Mouse (Mus musculus): ENCODE measurements around the gene Foxp1. TPM values are rescaled to one million over a fixed set of nuclear protein-coding genes. Genes with fewer than 3 reads are reported as not detected.

The Foxp1 gene
- polyA plus RNA-seq, 1 experiment from 2014 or later = 39.3 TPM

DNA sequence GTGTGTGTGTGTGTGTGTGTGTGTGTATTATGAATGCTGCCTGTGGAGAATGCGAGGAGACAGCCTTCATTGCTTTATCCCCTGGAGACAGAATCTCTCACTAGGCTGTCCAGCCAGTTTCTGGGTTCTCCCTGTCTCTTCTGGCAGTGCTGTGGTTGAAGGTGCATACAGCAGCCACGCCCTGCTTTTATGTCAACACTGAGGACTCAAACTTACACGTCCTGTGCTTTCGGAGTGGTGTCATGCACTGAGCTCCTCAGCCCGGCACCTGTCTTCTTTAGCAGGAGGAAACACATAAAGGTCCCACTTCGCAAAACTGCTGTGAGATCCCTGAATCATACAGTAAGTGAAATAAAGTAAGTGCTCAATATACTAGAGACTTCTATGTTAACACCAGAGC lies 120.7 kb downstream of the Foxp1 start:
- TF ChIP-seq CTCF (IDR thresholded peaks at IDR 0.05) = no peak
- in situ Hi-C loops (cut with MboI; ENCODE audit: low pct_unique_long_range_greater_than_20kb) = no loop called here
- ChIA-PET POLR2A (no interaction called here), CTCF (no interaction called here)
- DNase-seq (ENCODE audit: low read depth, low spot score) = no peak
- no peak for ATAC-seq
- H3K27me3 ChIP-seq = no peaks in the 10 kb centered on the region

DNA sequence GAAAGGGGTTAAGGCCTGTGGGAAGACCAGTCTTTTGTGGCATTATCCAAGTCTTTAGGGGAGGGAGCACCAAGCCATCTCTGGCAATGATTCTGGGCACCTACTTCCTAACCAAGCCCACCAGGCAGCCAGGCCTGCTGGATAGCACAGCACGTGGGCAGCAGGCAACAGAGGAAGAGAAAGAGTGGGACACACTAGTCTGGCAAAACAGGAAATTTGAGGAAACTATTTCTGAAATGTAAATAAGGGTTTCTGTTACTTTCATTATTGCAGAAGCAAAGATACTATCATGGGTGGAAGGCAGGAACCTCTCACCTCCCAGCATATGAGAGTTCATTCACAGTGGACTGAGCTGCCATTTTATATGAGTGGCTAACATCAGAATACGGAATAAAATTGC lies 121.3 kb downstream of the Foxp1 start:
- H3K27me3 ChIP-seq = no peaks in the 10 kb centered on the region
- in situ Hi-C loops (cut with MboI; ENCODE audit: low pct_unique_long_range_greater_than_20kb) = no loop called here
- ChIA-PET POLR2A (interaction anchor here (0.7 kb wide), 1 partner anchor 888 kb away, joined by 3 read pairs; no protein-coding TSS in a partner anchor), CTCF (no interaction called here)
- ATAC-seq (no peak), DNase-seq (ENCODE audit: low read depth, low spot score) (no peak)
- no peak for TF ChIP-seq CTCF (IDR thresholded peaks at IDR 0.05)

DNA sequence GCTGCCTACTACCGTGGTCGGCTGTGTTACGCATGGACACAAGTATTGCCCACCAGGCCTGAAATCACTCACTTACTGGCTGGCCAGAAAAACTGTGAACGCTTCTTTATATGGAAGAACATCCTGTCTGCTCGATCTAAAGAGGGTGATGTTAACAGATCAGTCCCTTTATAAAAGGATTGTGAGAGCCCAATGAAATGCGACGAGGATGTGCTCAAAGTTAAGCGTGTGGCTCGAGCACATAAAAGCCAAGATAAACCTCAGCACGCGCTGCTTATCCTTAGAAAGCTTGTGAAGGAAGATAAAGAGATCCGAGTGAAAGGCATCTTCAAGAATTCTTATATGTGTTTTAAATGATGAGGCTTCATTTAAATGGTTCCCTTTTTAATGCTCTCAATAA lies 126.8 kb downstream of the Foxp1 start:
- no peak for ATAC-seq
- TF ChIP-seq CTCF (IDR thresholded peaks at IDR 0.05) = no peak
- H3K27me3 ChIP-seq = no peaks in the 10 kb centered on the region
- DNase-seq (ENCODE audit: low read depth, low spot score) = no peak
- ChIA-PET POLR2A (no interaction called here), CTCF (no interaction called here)
- in situ Hi-C loops (cut with MboI; ENCODE audit: low pct_unique_long_range_greater_than_20kb) = no loop called here

DNA sequence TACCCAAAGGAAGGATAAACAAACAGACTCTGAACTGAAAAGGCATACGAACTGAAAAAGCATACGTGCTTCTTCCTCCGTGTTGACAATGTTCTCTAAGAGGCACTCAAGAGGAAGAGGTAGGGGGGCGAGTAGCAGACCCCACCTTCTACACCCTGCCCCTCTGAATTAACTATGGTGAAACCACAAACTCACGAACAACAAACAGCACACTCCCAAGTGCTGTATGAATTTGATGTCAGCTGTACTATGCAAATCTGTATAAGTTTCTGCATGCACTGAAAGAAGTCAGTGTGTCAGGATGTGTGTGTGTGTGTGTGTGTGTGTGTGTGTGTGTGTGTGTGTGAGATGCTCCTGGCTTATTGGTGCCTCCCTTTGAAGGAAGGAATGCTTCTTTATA lies 127.7 kb downstream of the Foxp1 start:
- in situ Hi-C loops (cut with MboI; ENCODE audit: low pct_unique_long_range_greater_than_20kb) = no loop called here
- CTCF ChIA-PET = no interaction called here
- POLR2A ChIA-PET = no interaction called here
- no peak for TF ChIP-seq CTCF (IDR thresholded peaks at IDR 0.05)
- no peaks in the 10 kb centered on the region for H3K27me3 ChIP-seq
- ATAC-seq = no peak
- DNase-seq (ENCODE audit: low read depth, low spot score) = no peak

DNA sequence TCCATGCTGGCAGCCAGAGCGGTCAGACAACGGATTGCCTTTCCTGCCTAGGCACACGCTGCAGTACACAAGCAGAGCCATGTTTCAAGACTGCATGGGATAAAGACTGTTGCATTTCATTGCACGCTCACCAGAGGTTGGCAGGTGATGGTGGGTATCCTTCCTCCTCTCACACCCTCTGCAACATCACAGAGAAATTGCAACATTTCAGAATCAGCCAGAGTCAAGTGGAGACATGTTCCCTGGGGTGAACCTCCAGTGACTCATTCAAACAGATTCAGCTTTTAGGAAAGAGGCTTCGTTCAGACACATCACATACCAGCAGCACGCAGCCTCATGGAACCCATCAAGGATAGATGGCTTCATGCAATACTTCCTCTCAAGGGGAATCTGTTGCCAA lies 130.0 kb downstream of the Foxp1 start:
- CTCF ChIA-PET = no interaction called here
- in situ Hi-C loops (cut with MboI; ENCODE audit: low pct_unique_long_range_greater_than_20kb) = no loop called here
- no peak for TF ChIP-seq CTCF (IDR thresholded peaks at IDR 0.05)
- ATAC-seq (no peak), DNase-seq (ENCODE audit: low read depth, low spot score) (no peak)
- POLR2A ChIA-PET = interaction anchor here (0.5 kb wide), 1 partner anchor 129 kb away, joined by 4 read pairs; no protein-coding TSS in a partner anchor
- no peaks in the 10 kb centered on the region for H3K27me3 ChIP-seq

DNA sequence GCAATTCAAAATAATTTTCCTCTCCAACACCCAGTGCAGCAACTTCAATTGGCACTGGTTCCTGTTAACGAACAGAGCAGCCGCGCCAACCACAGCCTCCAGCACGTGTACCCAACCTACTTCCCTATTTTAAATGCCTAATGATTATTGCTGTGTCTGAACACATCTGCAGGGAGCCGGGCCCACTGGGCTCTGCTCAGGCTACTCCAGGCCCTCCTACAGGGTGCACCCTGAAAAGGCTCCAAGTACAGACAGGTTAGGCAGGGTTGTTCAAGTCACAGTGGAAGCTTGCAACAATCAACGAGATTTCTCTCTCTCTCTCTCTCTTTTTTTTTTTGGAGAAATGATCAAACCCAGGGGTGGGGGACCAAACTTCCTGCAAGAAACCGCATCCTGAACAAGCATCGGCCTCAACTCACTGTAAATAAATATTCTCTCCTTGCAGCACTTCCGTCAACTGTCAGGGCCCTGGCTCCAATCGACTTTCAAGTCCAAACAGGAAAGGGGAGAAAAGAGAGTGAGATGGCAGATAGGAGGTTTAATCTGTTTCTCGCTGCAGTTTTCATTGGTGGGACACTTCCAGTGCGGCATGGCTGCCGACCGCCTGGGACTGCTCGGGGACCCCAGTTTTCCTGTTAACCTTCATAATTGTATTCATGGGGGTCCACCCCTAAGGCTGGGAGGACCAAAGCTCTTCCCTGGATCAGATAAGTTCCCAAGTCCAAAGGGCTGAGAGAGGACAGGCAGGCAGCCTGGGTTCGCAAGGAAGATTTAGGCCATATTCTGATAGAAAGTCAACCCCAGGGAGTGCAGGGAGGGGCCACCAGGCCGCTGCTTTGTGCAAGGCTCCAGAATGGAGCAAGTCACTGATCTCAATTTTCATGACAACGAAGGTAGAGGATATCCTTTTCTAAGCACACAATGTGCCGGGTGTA lies 133.5 kb downstream of the Foxp1 start:
- ChIA-PET POLR2A (no interaction called here), CTCF (no interaction called here)
- H3K27me3 ChIP-seq = no peaks in the 10 kb centered on the region
- in situ Hi-C loops (cut with MboI; ENCODE audit: low pct_unique_long_range_greater_than_20kb) = loop anchor here (10.0 kb wide), 1 partner anchor 864 kb away; no protein-coding TSS in a partner anchor
- TF ChIP-seq CTCF (IDR thresholded peaks at IDR 0.05) = no peak
- DNase-seq (ENCODE audit: low read depth, low spot score) (no peak), ATAC-seq (no peak)

DNA sequence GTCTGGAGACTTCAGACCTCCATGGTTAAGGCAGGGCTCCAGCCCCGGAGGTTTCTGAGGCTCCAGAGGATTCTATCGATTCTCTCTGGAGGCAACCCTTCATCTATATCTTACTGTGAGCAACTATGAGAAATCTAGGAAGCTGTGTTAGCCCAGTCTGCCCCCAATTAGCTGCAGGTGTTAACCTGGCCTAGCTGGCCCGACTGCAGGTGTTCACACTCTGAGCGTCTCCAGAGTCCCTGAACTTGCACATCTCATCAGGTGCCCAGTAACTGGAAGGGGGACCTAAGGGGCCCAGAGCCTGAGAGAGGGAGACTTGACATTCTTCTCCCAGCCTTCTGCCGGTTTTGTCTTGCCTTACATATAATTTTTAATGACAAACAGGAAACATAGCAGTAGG lies 134.5 kb downstream of the Foxp1 start:
- H3K27me3 ChIP-seq = no peaks in the 10 kb centered on the region
- no peak for ATAC-seq
- DNase-seq (ENCODE audit: low read depth, low spot score) = no peak
- no peak for TF ChIP-seq CTCF (IDR thresholded peaks at IDR 0.05)
- ChIA-PET CTCF (no interaction called here), POLR2A (no interaction called here)
- in situ Hi-C loops (cut with MboI; ENCODE audit: low pct_unique_long_range_greater_than_20kb) = loop anchor here (10.0 kb wide), 1 partner anchor 863 kb away; no protein-coding TSS in a partner anchor

DNA sequence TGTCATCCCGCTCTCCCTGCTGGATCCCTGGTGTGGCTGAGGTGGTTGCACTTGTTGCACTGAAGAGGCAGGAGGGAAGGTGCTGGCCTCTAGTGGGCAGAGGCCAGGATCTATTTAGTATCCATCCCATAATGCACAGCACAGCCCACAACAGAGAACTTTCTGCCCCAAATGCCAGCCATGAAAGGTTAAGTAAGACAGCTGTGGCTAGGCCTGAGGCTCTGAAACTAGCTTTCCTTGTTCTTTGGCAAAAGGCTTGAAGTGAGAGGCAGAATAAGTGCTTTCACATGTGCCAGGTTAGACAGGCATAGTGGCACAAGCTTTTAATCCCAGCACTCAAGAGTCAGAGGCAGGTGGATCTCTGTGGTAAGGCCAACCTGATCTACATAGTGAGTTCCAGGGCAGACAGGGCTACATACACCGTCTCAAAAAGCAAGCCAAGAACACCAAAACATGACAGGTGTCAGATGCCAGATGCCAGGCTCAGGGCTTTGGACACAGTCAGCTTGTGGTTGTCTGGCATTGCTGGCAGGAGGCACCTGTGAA lies 137.4 kb downstream of the Foxp1 start:
- in situ Hi-C loops (cut with MboI; ENCODE audit: low pct_unique_long_range_greater_than_20kb) = loop anchor here (10.0 kb wide), 1 partner anchor 860 kb away; no protein-coding TSS in a partner anchor
- peak; percentile 68 for TF ChIP-seq CTCF (IDR thresholded peaks at IDR 0.05)
- CTCF ChIA-PET = no interaction called here
- DNase-seq (ENCODE audit: low read depth, low spot score) (no peak), ATAC-seq (no peak)
- no peaks in the 10 kb centered on the region for H3K27me3 ChIP-seq
- POLR2A ChIA-PET = no interaction called here

DNA sequence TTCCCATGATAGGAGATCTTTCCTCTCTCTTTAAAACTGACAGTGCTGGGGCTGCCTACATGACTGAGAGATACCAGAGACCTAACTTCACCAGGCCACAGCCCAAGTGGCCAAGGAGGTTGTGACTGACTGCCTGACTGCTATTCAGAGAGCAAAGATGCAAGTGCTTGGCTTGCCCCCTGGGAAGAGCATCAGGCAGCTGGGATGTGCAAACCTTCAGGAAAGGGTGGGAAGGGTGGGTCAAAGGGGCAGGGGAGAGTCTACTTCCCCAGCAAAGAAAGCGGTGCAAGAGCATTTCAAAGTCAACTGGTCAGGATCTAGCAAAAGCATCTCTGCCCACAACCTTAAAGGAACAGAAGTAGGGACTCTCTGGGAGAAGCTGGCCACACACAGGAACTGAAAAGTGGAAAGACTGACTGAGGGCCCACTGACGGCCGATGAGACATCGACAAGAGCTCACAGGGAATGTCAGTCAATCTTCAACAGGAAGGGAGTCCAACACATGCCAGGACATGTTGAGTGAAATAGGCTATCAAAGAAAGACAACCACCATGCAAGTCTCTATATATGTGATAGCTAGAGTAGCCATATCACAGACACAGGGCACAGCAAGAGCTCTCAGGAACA lies 138.6 kb downstream of the Foxp1 start:
- ChIA-PET POLR2A (no interaction called here), CTCF (interaction anchor here (0.9 kb wide), 1 partner anchor 55 kb away, joined by 4 read pairs; no protein-coding TSS in a partner anchor)
- ATAC-seq = no peak
- no peak for DNase-seq (ENCODE audit: low read depth, low spot score)
- no peak for TF ChIP-seq CTCF (IDR thresholded peaks at IDR 0.05)
- no peaks in the 10 kb centered on the region for H3K27me3 ChIP-seq
- in situ Hi-C loops (cut with MboI; ENCODE audit: low pct_unique_long_range_greater_than_20kb) = loop anchor here (10.0 kb wide), 1 partner anchor 859 kb away; no protein-coding TSS in a partner anchor

DNA sequence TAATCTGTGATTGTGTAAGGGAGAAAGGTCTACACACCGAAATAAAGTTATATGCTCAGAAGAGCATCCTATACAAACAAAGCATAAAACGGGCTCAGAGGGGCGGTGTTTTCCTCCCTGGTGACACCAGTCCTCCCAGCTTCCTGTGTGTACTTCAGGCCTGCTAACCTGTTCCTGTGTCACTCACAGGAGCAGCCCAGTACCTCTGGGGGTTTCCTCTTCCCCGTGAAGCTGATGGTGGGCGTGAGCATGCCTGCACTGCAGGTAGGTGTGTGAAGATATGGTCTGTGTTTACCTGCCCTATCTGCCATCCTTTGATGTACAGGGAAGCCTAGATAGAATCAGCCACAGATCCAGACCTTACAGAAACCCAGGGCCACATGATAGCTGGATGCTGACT lies 142.4 kb downstream of the Foxp1 start:
- no peak for DNase-seq (ENCODE audit: low read depth, low spot score)
- H3K27me3 ChIP-seq = no peaks in the 10 kb centered on the region
- in situ Hi-C loops (cut with MboI; ENCODE audit: low pct_unique_long_range_greater_than_20kb) = loop anchor here (10.0 kb wide), 1 partner anchor 855 kb away; no protein-coding TSS in a partner anchor
- no peak for TF ChIP-seq CTCF (IDR thresholded peaks at IDR 0.05)
- ChIA-PET POLR2A (no interaction called here), CTCF (no interaction called here)
- ATAC-seq = no peak

Data from Patski (cell line).